Mouse (Mus musculus): ENCODE data around the gene Sesn1.

- TF ChIP-seq POLR2A (IDR thresholded peaks at IDR 0.05; ENCODE audit: borderline replicate concordance, extremely low read depth, low read depth, low read length) (no peak), CTCF (IDR thresholded peaks at IDR 0.05; ENCODE audit: insufficient read depth, low read length) (no peak)
Measured at GRCm38 (mm10) chr10:41826526-41827116, 16.9 kb downstream of the Sesn1 start.

All from lung, adult 2 months (tissue).